Mouse (Mus musculus): ENCODE measurements around the gene A930018P22Rik. TPM values are rescaled to one million over a fixed set of nuclear protein-coding genes. Genes with fewer than 3 reads are reported as not detected.
A peak's percentile ranks its signal among the peaks of the same experiment; 100 is the strongest.
"Not testable (repeated sequence)": the region's sequence is repeated elsewhere in the genome, so short reads cannot be mapped to it uniquely, and the experiment has no call there.

A930018P22Rik gene
- polyA plus RNA-seq, 1 experiment from 2014 or later = not detected

GRCm38 (mm10) chr2:104096796-104097195 lies 25.8 kb upstream of the A930018P22Rik start:
- not testable (repeated sequence) for H3K4me1 ChIP-seq (ENCODE audit: control insufficient read depth, insufficient read depth, low read length); H3K27ac ChIP-seq (ENCODE audit: low read length); H3K9me3 ChIP-seq (replicated peaks; ENCODE audit: control insufficient read depth, low read length, poor library complexity, severe bottlenecking); H3K4me3 ChIP-seq (ENCODE audit: low read depth, low read length); H3K9ac ChIP-seq (ENCODE audit: low read depth, low read length); H3K4me2 ChIP-seq (ENCODE audit: low read length); H3K27me3 ChIP-seq (ENCODE audit: control insufficient read depth, insufficient read depth, low read depth, low read length); H3K36me3 ChIP-seq (ENCODE audit: control insufficient read depth, insufficient read depth, low read length)
- WGBS = 58% methylated on average over 1 of the region's 1 CpGs
- ATAC-seq = peak; percentile 16; the same call in 1 of the 2 replicates

- 96% methylated on average over 4 of the region's 4 CpGs for WGBS
- H3K36me3 ChIP-seq (ENCODE audit: control insufficient read depth, insufficient read depth, low read length); H3K27ac ChIP-seq (ENCODE audit: low read length); H3K27me3 ChIP-seq (ENCODE audit: control insufficient read depth, insufficient read depth, low read depth, low read length); H3K4me1 ChIP-seq (ENCODE audit: control insufficient read depth, insufficient read depth, low read length); ATAC-seq; H3K4me3 ChIP-seq (ENCODE audit: low read depth, low read length); H3K9me3 ChIP-seq (replicated peaks; ENCODE audit: control insufficient read depth, low read length, poor library complexity, severe bottlenecking); H3K4me2 ChIP-seq (ENCODE audit: low read length); H3K9ac ChIP-seq (ENCODE audit: low read depth, low read length): not testable (repeated sequence)
Measured at GRCm38 (mm10) chr2:104097396-104097795, 25.2 kb upstream of the A930018P22Rik start.

- WGBS = 43% methylated on average over 3 of the region's 3 CpGs
- Histone ChIP-seq H3K9ac (ENCODE audit: low read depth, low read length) (no peak overlapping the region), H3K27ac (ENCODE audit: low read length) (no peak overlapping the region), H3K4me3 (ENCODE audit: low read depth, low read length) (no peak overlapping the region), H3K4me2 (ENCODE audit: low read length) (no peak overlapping the region), H3K27me3 (ENCODE audit: control insufficient read depth, insufficient read depth, low read depth, low read length) (no peaks in the 10 kb centered on the region), H3K9me3 (replicated peaks; ENCODE audit: control insufficient read depth, low read length, poor library complexity, severe bottlenecking) (no peaks in the 10 kb centered on the region), H3K36me3 (ENCODE audit: control insufficient read depth, insufficient read depth, low read length) (no peaks in the 10 kb centered on the region), H3K4me1 (ENCODE audit: control insufficient read depth, insufficient read depth, low read length) (peaks cover 5% of the 10 kb centered on the region; the same call in 1 of the 2 replicates)
- no peak for ATAC-seq
Measured at GRCm38 (mm10) chr2:104098529-104099230, 23.9 kb upstream of the A930018P22Rik start.

- WGBS = 92% methylated on average over 2 of the region's 2 CpGs
- Histone ChIP-seq H3K4me2 (ENCODE audit: low read length) (no peak overlapping the region), H3K9ac (ENCODE audit: low read depth, low read length) (no peak overlapping the region), H3K4me3 (ENCODE audit: low read depth, low read length) (no peak overlapping the region), H3K4me1 (ENCODE audit: control insufficient read depth, insufficient read depth, low read length) (peaks cover 5% of the 10 kb centered on the region; the same call in 1 of the 2 replicates), H3K9me3 (replicated peaks; ENCODE audit: control insufficient read depth, low read length, poor library complexity, severe bottlenecking) (no peaks in the 10 kb centered on the region), H3K27me3 (ENCODE audit: control insufficient read depth, insufficient read depth, low read depth, low read length) (no peaks in the 10 kb centered on the region), H3K27ac (ENCODE audit: low read length) (no peak overlapping the region), H3K36me3 (ENCODE audit: control insufficient read depth, insufficient read depth, low read length) (no peaks in the 10 kb centered on the region)
- no peak for ATAC-seq
Measured at GRCm38 (mm10) chr2:104099231-104099585, 23.4 kb upstream of the A930018P22Rik start.

GRCm38 (mm10) chr2:104099946-104100345 lies 22.6 kb upstream of the A930018P22Rik start:
- no peak overlapping the region for H3K9ac ChIP-seq (ENCODE audit: low read depth, low read length)
- 21% methylated on average over 1 of the region's 1 CpGs for WGBS
- ATAC-seq = no peak
- H3K4me3 ChIP-seq (ENCODE audit: low read depth, low read length) = no peak overlapping the region
- peaks cover 5% of the 10 kb centered on the region; the same call in 1 of the 2 replicates for H3K4me1 ChIP-seq (ENCODE audit: control insufficient read depth, insufficient read depth, low read length)
- H3K4me2 ChIP-seq (ENCODE audit: low read length) = no peak overlapping the region
- no peaks in the 10 kb centered on the region for H3K36me3 ChIP-seq (ENCODE audit: control insufficient read depth, insufficient read depth, low read length)
- H3K9me3 ChIP-seq (replicated peaks; ENCODE audit: control insufficient read depth, low read length, poor library complexity, severe bottlenecking) = no peaks in the 10 kb centered on the region
- H3K27ac ChIP-seq (ENCODE audit: low read length) = no peak overlapping the region
- H3K27me3 ChIP-seq (ENCODE audit: control insufficient read depth, insufficient read depth, low read depth, low read length) = no peaks in the 10 kb centered on the region

- no peaks in the 10 kb centered on the region for H3K36me3 ChIP-seq (ENCODE audit: control insufficient read depth, insufficient read depth, low read length)
- H3K9ac ChIP-seq (ENCODE audit: low read depth, low read length) = no peak overlapping the region
- H3K4me3 ChIP-seq (ENCODE audit: low read depth, low read length) = no peak overlapping the region
- H3K4me2 ChIP-seq (ENCODE audit: low read length) = no peak overlapping the region
- no peaks in the 10 kb centered on the region for H3K9me3 ChIP-seq (replicated peaks; ENCODE audit: control insufficient read depth, low read length, poor library complexity, severe bottlenecking)
- H3K27ac ChIP-seq (ENCODE audit: low read length) = no peak overlapping the region
- 92% methylated on average over 6 of the region's 6 CpGs for WGBS
- H3K27me3 ChIP-seq (ENCODE audit: control insufficient read depth, insufficient read depth, low read depth, low read length) = no peaks in the 10 kb centered on the region
- H3K4me1 ChIP-seq (ENCODE audit: control insufficient read depth, insufficient read depth, low read length) = no peaks in the 10 kb centered on the region
- no peak for ATAC-seq
Measured at GRCm38 (mm10) chr2:104104800-104105199, 17.8 kb upstream of the A930018P22Rik start.

GRCm38 (mm10) chr2:104109021-104109420 lies 13.5 kb upstream of the A930018P22Rik start:
- not testable (repeated sequence) for H3K9me3 ChIP-seq (replicated peaks; ENCODE audit: control insufficient read depth, low read length, poor library complexity, severe bottlenecking); ATAC-seq; H3K4me3 ChIP-seq (ENCODE audit: low read depth, low read length); H3K36me3 ChIP-seq (ENCODE audit: control insufficient read depth, insufficient read depth, low read length); H3K4me2 ChIP-seq (ENCODE audit: low read length); H3K9ac ChIP-seq (ENCODE audit: low read depth, low read length); H3K4me1 ChIP-seq (ENCODE audit: control insufficient read depth, insufficient read depth, low read length); H3K27me3 ChIP-seq (ENCODE audit: control insufficient read depth, insufficient read depth, low read depth, low read length); H3K27ac ChIP-seq (ENCODE audit: low read length)
- whole genome bisulfite sequencing = 92% methylated on average over 2 of the region's 2 CpGs

GRCm38 (mm10) chr2:104109528-104109927 lies 13.0 kb upstream of the A930018P22Rik start:
- Histone ChIP-seq H3K27ac (ENCODE audit: low read length) (no peak overlapping the region), H3K27me3 (ENCODE audit: control insufficient read depth, insufficient read depth, low read depth, low read length) (no peaks in the 10 kb centered on the region), H3K4me3 (ENCODE audit: low read depth, low read length) (no peak overlapping the region), H3K9ac (ENCODE audit: low read depth, low read length) (no peak overlapping the region), H3K36me3 (ENCODE audit: control insufficient read depth, insufficient read depth, low read length) (no peaks in the 10 kb centered on the region), H3K4me2 (ENCODE audit: low read length) (no peak overlapping the region), H3K4me1 (ENCODE audit: control insufficient read depth, insufficient read depth, low read length) (no peaks in the 10 kb centered on the region), H3K9me3 (replicated peaks; ENCODE audit: control insufficient read depth, low read length, poor library complexity, severe bottlenecking) (no peaks in the 10 kb centered on the region)
- no peak for ATAC-seq
- 78% methylated on average over 2 of the region's 2 CpGs for WGBS

GRCm38 (mm10) chr2:104110031-104110430 lies 12.5 kb upstream of the A930018P22Rik start:
- H3K36me3 ChIP-seq (ENCODE audit: control insufficient read depth, insufficient read depth, low read length) = no peaks in the 10 kb centered on the region
- H3K9me3 ChIP-seq (replicated peaks; ENCODE audit: control insufficient read depth, low read length, poor library complexity, severe bottlenecking) = no peaks in the 10 kb centered on the region
- no peak overlapping the region for H3K4me2 ChIP-seq (ENCODE audit: low read length)
- H3K4me3 ChIP-seq (ENCODE audit: low read depth, low read length) = no peak overlapping the region
- H3K9ac ChIP-seq (ENCODE audit: low read depth, low read length) = no peak overlapping the region
- no peaks in the 10 kb centered on the region for H3K4me1 ChIP-seq (ENCODE audit: control insufficient read depth, insufficient read depth, low read length)
- H3K27ac ChIP-seq (ENCODE audit: low read length) = no peak overlapping the region
- WGBS = 91% methylated on average over 4 of the region's 4 CpGs
- H3K27me3 ChIP-seq (ENCODE audit: control insufficient read depth, insufficient read depth, low read depth, low read length) = no peaks in the 10 kb centered on the region
- no peak for ATAC-seq
